Mouse (Mus musculus): ENCODE data around the gene Ank2. TPM values are rescaled to one million over a fixed set of nuclear protein-coding genes. Genes with fewer than 3 reads are reported as not detected.

Ank2 gene
- polyA plus RNA-seq, 1 experiment: 1.1 TPM

DNA sequence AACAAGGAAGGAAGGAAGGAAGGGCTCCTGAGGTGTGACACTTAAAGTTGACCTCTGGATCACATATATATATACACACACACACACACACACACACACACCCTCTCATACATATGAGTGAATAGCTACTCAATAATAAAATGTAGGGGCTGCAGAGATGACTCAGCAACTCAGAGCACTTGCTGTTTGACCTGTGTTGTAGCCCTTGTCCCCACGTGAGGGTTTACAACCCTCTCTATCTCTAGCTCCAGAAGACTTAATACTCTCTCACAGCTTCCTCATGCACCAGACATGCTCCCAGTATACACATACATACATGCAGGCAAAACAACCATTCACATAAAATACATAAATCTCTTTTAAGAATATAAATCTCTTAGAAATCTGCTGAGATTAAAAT, 369.4 kb downstream of the Ank2 start:
- H3K36me3 ChIP-seq (ENCODE audit: control insufficient read depth, insufficient read depth, low read length): no peaks in the 10 kb centered on the region
- no peaks in the 10 kb centered on the region for H3K27me3 ChIP-seq (ENCODE audit: control insufficient read depth, insufficient read depth, low read length)
- TF ChIP-seq POLR2A (IDR thresholded peaks at IDR 0.05; ENCODE audit: low read depth, low read length): no peak
- TF ChIP-seq CTCF (IDR thresholded peaks at IDR 0.05; ENCODE audit: extremely low read depth, insufficient read length, insufficient replicate concordance, low read depth, low read length): no peak
- no peak overlapping the region for H3K4me3 ChIP-seq (ENCODE audit: low read depth, low read length)
- no peak overlapping the region for H3K27ac ChIP-seq (ENCODE audit: insufficient read depth, low read depth, low read length)
- H3K4me1 ChIP-seq (ENCODE audit: control insufficient read depth, insufficient read depth, insufficient read length, low read length): peaks cover 2% of the 10 kb centered on the region; the same call in 1 of the 2 replicates
- whole genome bisulfite sequencing: 8% methylated on average over 1 of the region's 1 CpGs

DNA sequence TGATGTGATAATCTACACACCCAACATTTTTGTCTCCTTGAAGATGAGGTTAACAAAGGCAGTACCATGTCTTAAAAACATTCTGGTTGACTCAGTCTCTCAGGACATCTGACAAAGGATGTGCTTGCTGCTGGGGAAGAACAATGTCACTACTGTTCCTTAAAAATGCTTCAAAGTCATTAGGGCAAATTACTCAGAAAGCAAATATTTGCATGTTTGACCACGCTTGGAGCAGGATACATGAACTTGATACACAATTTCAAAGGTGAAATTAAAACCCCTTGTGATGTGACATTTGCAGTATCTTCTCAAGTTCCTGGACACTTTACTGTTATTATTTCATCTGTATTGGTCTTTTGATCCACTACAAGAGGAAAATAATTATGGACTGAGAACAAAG, 371.5 kb downstream of the Ank2 start:
- Histone ChIP-seq H3K27me3 (ENCODE audit: control insufficient read depth, insufficient read depth, low read length) (no peaks in the 10 kb centered on the region), H3K4me1 (ENCODE audit: control insufficient read depth, insufficient read depth, insufficient read length, low read length) (peaks cover 9% of the 10 kb centered on the region; the same call in 1 of the 2 replicates), H3K4me3 (ENCODE audit: low read depth, low read length) (no peak overlapping the region), H3K36me3 (ENCODE audit: control insufficient read depth, insufficient read depth, low read length) (no peaks in the 10 kb centered on the region), H3K27ac (ENCODE audit: insufficient read depth, low read depth, low read length) (no peak overlapping the region)
- TF ChIP-seq POLR2A (IDR thresholded peaks at IDR 0.05; ENCODE audit: low read depth, low read length) (no peak), CTCF (IDR thresholded peaks at IDR 0.05; ENCODE audit: extremely low read depth, insufficient read length, insufficient replicate concordance, low read depth, low read length) (no peak)
- WGBS: 12% methylated on average over 1 of the region's 1 CpGs

DNA sequence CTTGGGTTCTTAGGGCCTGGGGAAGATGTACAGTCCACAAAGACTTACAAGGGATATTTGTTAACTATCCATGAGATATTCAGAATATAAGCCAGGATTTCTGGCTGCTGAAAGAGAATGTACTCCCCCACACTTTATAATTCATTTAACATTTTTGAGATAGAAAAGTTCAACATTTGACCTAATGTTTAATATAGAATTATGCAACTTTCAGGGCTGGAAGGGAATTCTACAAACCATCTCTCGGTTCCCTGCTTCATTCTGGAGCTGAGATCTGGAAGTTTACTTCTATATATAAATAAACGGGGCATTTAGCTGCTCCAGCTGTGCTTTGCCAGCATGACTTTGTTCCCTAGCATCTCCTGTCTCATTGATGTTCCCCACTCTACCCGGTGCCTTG, 372.9 kb downstream of the Ank2 start:
- 64% methylated on average over 3 of the region's 3 CpGs for WGBS
- H3K36me3 ChIP-seq (ENCODE audit: control insufficient read depth, insufficient read depth, low read length): no peaks in the 10 kb centered on the region
- H3K27me3 ChIP-seq (ENCODE audit: control insufficient read depth, insufficient read depth, low read length): no peaks in the 10 kb centered on the region
- H3K4me1 ChIP-seq (ENCODE audit: control insufficient read depth, insufficient read depth, insufficient read length, low read length): peaks cover 9% of the 10 kb centered on the region; the same call in 1 of the 2 replicates
- no peak overlapping the region for H3K4me3 ChIP-seq (ENCODE audit: low read depth, low read length)
- no peak overlapping the region for H3K27ac ChIP-seq (ENCODE audit: insufficient read depth, low read depth, low read length)
- TF ChIP-seq CTCF (IDR thresholded peaks at IDR 0.05; ENCODE audit: extremely low read depth, insufficient read length, insufficient replicate concordance, low read depth, low read length): no peak
- no peak for TF ChIP-seq POLR2A (IDR thresholded peaks at IDR 0.05; ENCODE audit: low read depth, low read length)

DNA sequence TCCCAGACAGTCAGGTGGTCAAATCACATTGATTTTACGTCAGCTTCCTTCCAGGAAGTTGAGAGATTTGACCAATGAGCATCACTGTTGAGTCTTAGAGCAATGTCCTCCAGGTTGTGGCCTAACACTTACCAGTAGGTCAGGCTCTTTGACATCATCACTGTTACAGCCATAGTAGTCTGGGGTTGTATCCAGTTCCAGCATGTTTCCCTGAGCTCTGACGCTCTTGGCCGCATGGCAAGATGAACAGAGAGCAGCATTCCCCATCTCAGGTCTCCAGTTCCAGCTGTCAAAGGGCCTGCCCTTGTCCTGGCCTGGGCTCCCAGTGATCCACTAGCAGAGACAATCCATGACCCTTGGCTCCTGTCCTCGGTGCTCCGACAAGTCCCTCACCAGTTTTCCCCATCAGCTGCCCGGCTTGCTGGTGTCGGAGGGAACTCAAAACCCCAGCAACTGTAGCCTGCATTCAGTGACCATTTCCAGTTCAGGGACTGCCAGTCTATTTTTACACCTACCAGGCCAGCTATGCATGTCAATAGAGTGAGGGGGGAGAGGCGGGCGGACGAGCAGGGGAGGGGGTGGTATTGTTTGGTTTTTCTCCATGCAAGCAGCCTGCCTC, 374.7 kb downstream of the Ank2 start:
- no peak overlapping the region for H3K4me3 ChIP-seq (ENCODE audit: low read depth, low read length)
- peaks cover 7% of the 10 kb centered on the region; the same call in 1 of the 2 replicates for H3K4me1 ChIP-seq (ENCODE audit: control insufficient read depth, insufficient read depth, insufficient read length, low read length)
- TF ChIP-seq POLR2A (IDR thresholded peaks at IDR 0.05; ENCODE audit: low read depth, low read length) (no peak), CTCF (IDR thresholded peaks at IDR 0.05; ENCODE audit: extremely low read depth, insufficient read length, insufficient replicate concordance, low read depth, low read length) (no peak)
- H3K36me3 ChIP-seq (ENCODE audit: control insufficient read depth, insufficient read depth, low read length): no peaks in the 10 kb centered on the region
- H3K27me3 ChIP-seq (ENCODE audit: control insufficient read depth, insufficient read depth, low read length): no peaks in the 10 kb centered on the region
- H3K27ac ChIP-seq (ENCODE audit: insufficient read depth, low read depth, low read length): no peak overlapping the region
- 87% methylated on average over 10 of the region's 10 CpGs for WGBS

DNA sequence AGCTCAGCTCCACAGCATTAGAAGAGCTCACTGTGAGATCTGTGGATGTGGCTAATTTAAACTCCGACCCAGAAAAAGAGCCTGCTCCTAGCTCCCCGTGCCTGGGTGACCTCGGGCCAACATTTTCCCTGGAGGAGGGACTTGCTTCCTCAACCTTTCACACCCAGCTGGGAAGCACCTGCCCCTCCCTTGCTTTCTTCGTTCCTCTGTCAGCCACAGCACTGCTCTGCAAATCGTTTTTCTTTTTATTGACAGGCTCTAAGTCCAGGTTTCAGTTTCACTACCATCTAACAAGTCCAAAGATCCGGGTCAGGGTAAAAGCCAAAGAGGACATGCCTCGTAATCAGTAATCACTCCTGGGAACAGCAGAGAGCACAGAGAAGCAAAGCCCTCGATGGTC, 375.8 kb downstream of the Ank2 start:
- no peak for TF ChIP-seq POLR2A (IDR thresholded peaks at IDR 0.05; ENCODE audit: low read depth, low read length)
- TF ChIP-seq CTCF (IDR thresholded peaks at IDR 0.05; ENCODE audit: extremely low read depth, insufficient read length, insufficient replicate concordance, low read depth, low read length): no peak
- H3K4me1 ChIP-seq (ENCODE audit: control insufficient read depth, insufficient read depth, insufficient read length, low read length): peaks cover 6% of the 10 kb centered on the region; the same call in 1 of the 2 replicates
- 6% methylated on average over 8 of the region's 8 CpGs for WGBS
- H3K36me3 ChIP-seq (ENCODE audit: control insufficient read depth, insufficient read depth, low read length): no peaks in the 10 kb centered on the region
- H3K4me3 ChIP-seq (ENCODE audit: low read depth, low read length): peak overlapping the region; percentile 25
- H3K27me3 ChIP-seq (ENCODE audit: control insufficient read depth, insufficient read depth, low read length): no peaks in the 10 kb centered on the region
- H3K27ac ChIP-seq (ENCODE audit: insufficient read depth, low read depth, low read length): peak overlapping the region; percentile 67

DNA sequence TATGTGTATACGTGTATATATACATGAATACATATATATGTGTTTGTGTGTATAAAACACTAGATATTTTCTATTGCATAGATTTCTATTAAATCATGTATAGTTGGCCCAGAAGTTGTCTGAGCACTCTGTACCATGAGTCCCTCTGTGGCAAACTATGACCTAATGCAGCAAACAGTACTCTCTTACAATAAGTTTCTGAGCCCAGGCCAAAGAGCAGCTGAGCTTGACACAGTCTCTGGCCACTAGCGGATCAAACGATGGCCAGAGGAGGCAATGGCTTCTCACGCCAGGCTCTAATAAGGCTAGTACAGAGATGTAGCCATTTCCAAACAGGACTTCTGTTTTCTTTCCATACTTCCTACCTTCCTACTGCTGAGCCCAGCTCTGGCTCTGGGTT, 380.4 kb downstream of the Ank2 start:
- Histone ChIP-seq H3K27ac (ENCODE audit: insufficient read depth, low read depth, low read length) (no peak overlapping the region), H3K27me3 (ENCODE audit: control insufficient read depth, insufficient read depth, low read length) (no peaks in the 10 kb centered on the region), H3K36me3 (ENCODE audit: control insufficient read depth, insufficient read depth, low read length) (no peaks in the 10 kb centered on the region), H3K4me3 (ENCODE audit: low read depth, low read length) (no peak overlapping the region), H3K4me1 (ENCODE audit: control insufficient read depth, insufficient read depth, insufficient read length, low read length) (peaks cover 2% of the 10 kb centered on the region; the same call in 1 of the 2 replicates)
- WGBS: 90% methylated on average over 4 of the region's 4 CpGs
- TF ChIP-seq POLR2A (IDR thresholded peaks at IDR 0.05; ENCODE audit: low read depth, low read length) (no peak), CTCF (IDR thresholded peaks at IDR 0.05; ENCODE audit: extremely low read depth, insufficient read length, insufficient replicate concordance, low read depth, low read length) (no peak)

DNA sequence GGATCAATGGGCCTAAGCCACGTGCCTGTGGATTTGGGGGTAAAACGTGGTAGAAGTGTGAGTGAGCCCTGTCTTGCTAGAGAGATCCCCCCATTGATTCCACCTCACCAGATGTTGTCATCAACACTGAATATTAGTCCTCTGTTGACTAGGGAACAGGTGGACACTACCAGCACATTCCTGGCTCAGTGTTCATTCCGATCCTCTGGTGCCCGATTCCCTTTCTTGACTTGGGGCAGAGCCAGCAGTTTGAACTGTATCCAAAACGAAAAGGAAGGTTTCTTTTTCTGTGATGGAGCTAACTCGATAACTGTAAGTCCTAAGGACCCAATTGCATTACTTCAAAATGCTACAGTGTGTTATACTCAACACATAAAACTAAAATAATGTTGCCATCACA, 382.9 kb downstream of the Ank2 start:
- WGBS: 72% methylated on average over 6 of the region's 6 CpGs
- H3K4me3 ChIP-seq (ENCODE audit: low read depth, low read length): no peak overlapping the region

More for the DNA sequence above, 382.9 kb downstream of the Ank2 start:
- TF ChIP-seq CTCF (IDR thresholded peaks at IDR 0.05; ENCODE audit: extremely low read depth, insufficient read length, insufficient replicate concordance, low read depth, low read length): no peak
- no peak for TF ChIP-seq POLR2A (IDR thresholded peaks at IDR 0.05; ENCODE audit: low read depth, low read length)
- Histone ChIP-seq H3K4me1 (ENCODE audit: control insufficient read depth, insufficient read depth, insufficient read length, low read length) (no peaks in the 10 kb centered on the region), H3K27ac (ENCODE audit: insufficient read depth, low read depth, low read length) (no peak overlapping the region), H3K36me3 (ENCODE audit: control insufficient read depth, insufficient read depth, low read length) (no peaks in the 10 kb centered on the region), H3K27me3 (ENCODE audit: control insufficient read depth, insufficient read depth, low read length) (no peaks in the 10 kb centered on the region)

All from small intestine, adult 2 months (tissue).